Mouse (Mus musculus) ES-Bruce4 (cell line): ENCODE data around the gene Mgam.
"Not testable (repeated sequence)": the region's sequence is repeated elsewhere in the genome, so short reads cannot be mapped to it uniquely, and the experiment has no call there.

Experiments
- CTCF ChIP-seq: IDR thresholded peaks from one replicate; pipeline ENCODE4 v1.8.1; 2011; ENCODE audit warnings: low read depth, low read length
- POLR2A ChIP-seq: IDR thresholded peaks from one replicate; pipeline ENCODE4 v1.8.1; 2011; ENCODE audit warnings: low read length; ENCODE audit not compliant: insufficient read depth

GRCm38 (mm10) chr6:40598546-40598945 lies 30.1 kb upstream of the Mgam start:
- not testable (repeated sequence) for TF ChIP-seq CTCF, POLR2A
